Mouse (Mus musculus): Measurements from ENCODE around the gene Tent4a. TPM values are rescaled to one million over a fixed set of nuclear protein-coding genes. Genes with fewer than 3 reads are reported as not detected.

The Tent4a gene
- polyA plus RNA-seq, 1 experiment: 5.0 TPM

- H3K36me3 ChIP-seq (replicated peaks; ENCODE audit: low read length): no peaks in the 10 kb centered on the region
- no peak overlapping the region for H3K4me3 ChIP-seq (replicated peaks)
- H3K4me1 ChIP-seq: no peaks in the 10 kb centered on the region
- TF ChIP-seq FLI1 (IDR thresholded peaks at IDR 0.05; ENCODE audit: low read length): no peak
- 0 out of 2 replicates have a peak, but pooled peaks cover 4% of the 10 kb centered on the region for H3K9me3 ChIP-seq
- H3K27me3 ChIP-seq (replicated peaks): peaks cover 13% of the 10 kb centered on the region
These were observed 16.4 kb upstream of the Tent4a start for GRCm38 (mm10) chr13:69550831-69551230.

GRCm38 (mm10) chr13:69549980-69550379, 15.6 kb upstream of the Tent4a start:
- Histone ChIP-seq H3K36me3 (replicated peaks; ENCODE audit: low read length) (no peaks in the 10 kb centered on the region), H3K27me3 (replicated peaks) (peaks cover 18% of the 10 kb centered on the region), H3K4me1 (peaks cover 3% of the 10 kb centered on the region; the same call in 1 of the 2 replicates), H3K4me3 (replicated peaks) (no peak overlapping the region), H3K9me3 (0 out of 2 replicates have a peak, but pooled peaks cover 4% of the 10 kb centered on the region)
- no peak for TF ChIP-seq FLI1 (IDR thresholded peaks at IDR 0.05; ENCODE audit: low read length)
- TF ChIP-seq GATA1 (IDR thresholded peaks at IDR 0.05; ENCODE audit: borderline replicate concordance, low read length): no peak

GRCm38 (mm10) chr13:69547488-69548180, 13.2 kb upstream of the Tent4a start:
- TF ChIP-seq GATA1 (IDR thresholded peaks at IDR 0.05; ENCODE audit: borderline replicate concordance, low read length): no peak
- no peak for TF ChIP-seq FLI1 (IDR thresholded peaks at IDR 0.05; ENCODE audit: low read length)
- H3K4me1 ChIP-seq: peaks cover 9% of the 10 kb centered on the region; the same call in 1 of the 2 replicates
- peaks cover 21% of the 10 kb centered on the region for H3K27me3 ChIP-seq (replicated peaks)
- H3K4me3 ChIP-seq (replicated peaks): no peak overlapping the region
- 0 out of 2 replicates have a peak, but pooled peaks cover 4% of the 10 kb centered on the region for H3K9me3 ChIP-seq
- no peaks in the 10 kb centered on the region for H3K36me3 ChIP-seq (replicated peaks; ENCODE audit: low read length)

GRCm38 (mm10) chr13:69545019-69545418, 10.6 kb upstream of the Tent4a start:
- H3K4me1 ChIP-seq: peaks cover 26% of the 10 kb centered on the region
- no peaks in the 10 kb centered on the region for H3K9me3 ChIP-seq
- H3K36me3 ChIP-seq (replicated peaks; ENCODE audit: low read length): no peaks in the 10 kb centered on the region
- no peak overlapping the region for H3K4me3 ChIP-seq (replicated peaks)
- no peak for TF ChIP-seq FLI1 (IDR thresholded peaks at IDR 0.05; ENCODE audit: low read length)
- TF ChIP-seq GATA1 (IDR thresholded peaks at IDR 0.05; ENCODE audit: borderline replicate concordance, low read length): no peak
- peaks cover 17% of the 10 kb centered on the region for H3K27me3 ChIP-seq (replicated peaks)

- Histone ChIP-seq H3K36me3 (replicated peaks; ENCODE audit: low read length) (no peaks in the 10 kb centered on the region), H3K9me3 (no peaks in the 10 kb centered on the region), H3K27me3 (replicated peaks) (peaks cover 13% of the 10 kb centered on the region), H3K4me3 (replicated peaks) (no peak overlapping the region), H3K4me1 (peaks cover 38% of the 10 kb centered on the region)
- TF ChIP-seq GATA1 (IDR thresholded peaks at IDR 0.05; ENCODE audit: borderline replicate concordance, low read length) (no peak), FLI1 (IDR thresholded peaks at IDR 0.05; ENCODE audit: low read length) (no peak)
These were observed 9.2 kb upstream of the Tent4a start for GRCm38 (mm10) chr13:69543595-69543994.

- Histone ChIP-seq H3K36me3 (replicated peaks; ENCODE audit: low read length) (no peaks in the 10 kb centered on the region), H3K9me3 (no peaks in the 10 kb centered on the region), H3K4me3 (replicated peaks) (no peak overlapping the region), H3K4me1 (peaks cover 45% of the 10 kb centered on the region), H3K27me3 (replicated peaks) (peaks cover 13% of the 10 kb centered on the region)
- no peak for TF ChIP-seq FLI1 (IDR thresholded peaks at IDR 0.05; ENCODE audit: low read length)
- TF ChIP-seq GATA1 (IDR thresholded peaks at IDR 0.05; ENCODE audit: borderline replicate concordance, low read length): no peak
These were observed 8.3 kb upstream of the Tent4a start for GRCm38 (mm10) chr13:69542571-69543352.

- Histone ChIP-seq H3K4me3 (replicated peaks) (no peak overlapping the region), H3K9me3 (no peaks in the 10 kb centered on the region), H3K4me1 (peaks cover 52% of the 10 kb centered on the region), H3K36me3 (replicated peaks; ENCODE audit: low read length) (no peaks in the 10 kb centered on the region), H3K27me3 (replicated peaks) (peaks cover 10% of the 10 kb centered on the region)
- TF ChIP-seq FLI1 (IDR thresholded peaks at IDR 0.05; ENCODE audit: low read length): no peak
- no peak for TF ChIP-seq GATA1 (IDR thresholded peaks at IDR 0.05; ENCODE audit: borderline replicate concordance, low read length)
These were observed 7.4 kb upstream of the Tent4a start for GRCm38 (mm10) chr13:69541776-69542175.

- Histone ChIP-seq H3K36me3 (replicated peaks; ENCODE audit: low read length) (no peaks in the 10 kb centered on the region), H3K9me3 (no peaks in the 10 kb centered on the region), H3K27me3 (replicated peaks) (peaks cover 10% of the 10 kb centered on the region), H3K4me3 (replicated peaks) (peak overlapping the region; percentile 34), H3K4me1 (peaks cover 54% of the 10 kb centered on the region)
- no peak for TF ChIP-seq GATA1 (IDR thresholded peaks at IDR 0.05; ENCODE audit: borderline replicate concordance, low read length)
- TF ChIP-seq FLI1 (IDR thresholded peaks at IDR 0.05; ENCODE audit: low read length): no peak
These were observed 6.8 kb upstream of the Tent4a start for GRCm38 (mm10) chr13:69541209-69541608.

GRCm38 (mm10) chr13:69538327-69538726, 3.9 kb upstream of the Tent4a start:
- H3K9me3 ChIP-seq: no peaks in the 10 kb centered on the region
- no peak for TF ChIP-seq FLI1 (IDR thresholded peaks at IDR 0.05; ENCODE audit: low read length)
- TF ChIP-seq GATA1 (IDR thresholded peaks at IDR 0.05; ENCODE audit: borderline replicate concordance, low read length): no peak
- H3K4me3 ChIP-seq (replicated peaks): no peak overlapping the region
- no peaks in the 10 kb centered on the region for H3K36me3 ChIP-seq (replicated peaks; ENCODE audit: low read length)
- peaks cover 56% of the 10 kb centered on the region for H3K4me1 ChIP-seq
- H3K27me3 ChIP-seq (replicated peaks): no peaks in the 10 kb centered on the region

GRCm38 (mm10) chr13:69537366-69537765, 2.9 kb upstream of the Tent4a start:
- Histone ChIP-seq H3K36me3 (replicated peaks; ENCODE audit: low read length) (no peaks in the 10 kb centered on the region), H3K27me3 (replicated peaks) (no peaks in the 10 kb centered on the region)
- no peak for TF ChIP-seq FLI1 (IDR thresholded peaks at IDR 0.05; ENCODE audit: low read length)
- no peak for TF ChIP-seq GATA1 (IDR thresholded peaks at IDR 0.05; ENCODE audit: borderline replicate concordance, low read length)

More at GRCm38 (mm10) chr13:69537366-69537765, 2.9 kb upstream of the Tent4a start:
- Histone ChIP-seq H3K9me3 (no peaks in the 10 kb centered on the region), H3K4me3 (replicated peaks) (no peak overlapping the region), H3K4me1 (peaks cover 60% of the 10 kb centered on the region)
